Mouse (Mus musculus) spleen, adult 2 months (tissue): ENCODE data around the gene Nhlh1.

Source experiments
- CTCF ChIP-seq: fragments of 200-500 bp; IDR thresholded peaks from 2 replicates; pipeline ENCODE4 v1.5.1; 2011; ENCODE audit warnings: mild to moderate bottlenecking, inconsistent platforms; ENCODE audit not compliant: insufficient read depth, insufficient read length, insufficient replicate concordance; ENCODE audit errors: extremely low read depth
- POLR2A ChIP-seq: fragments of 200-500 bp; IDR thresholded peaks from 2 replicates; pipeline ENCODE4 v1.6.1; 2011; ENCODE audit warnings: low read depth, low read length, inconsistent platforms

GRCm38 (mm10) chr1:172070227-172070626 is 12.9 kb upstream of the Nhlh1 start:
- TF ChIP-seq CTCF (no peak), POLR2A (no peak)
